Mouse (Mus musculus): ENCODE measurements at regions not wholly inside any gene's neighbourhood (a gene's known extent, or its start where the extent isn't known, plus 50 kb on each side); places are given as distances from the start of the nearest gene placed in this dataset.

- in situ Hi-C loops (cut with MboI, MseI) = loop anchor here (25.0 kb wide), 1 partner anchor 479 kb away; the partner anchor contains the start of gene Gm4070
Observed at GRCm38 (mm10) chr7:106440900-106441506, 225.9 kb upstream of the Gvin1 start.

All from regulatory T cell (primary cell).